Mouse (Mus musculus): ENCODE results near the gene Raf1.

- TF ChIP-seq POLR2A (IDR thresholded peaks at IDR 0.05; ENCODE audit: control insufficient read depth, extremely low read depth, insufficient read depth, low read length, poor library complexity) (no peak), CTCF (IDR thresholded peaks at IDR 0.05; ENCODE audit: borderline replicate concordance, control insufficient read depth, extremely low read depth, insufficient read depth, low read length, poor library complexity) (no peak)
These were observed 16.7 kb upstream of the Raf1 start for GRCm38 (mm10) chr6:115692963-115693730.

Measured in thymus, adult 2 months (tissue).